Mouse (Mus musculus): ENCODE results near the gene Rsph14. TPM values are rescaled to one million over a fixed set of nuclear protein-coding genes. Genes with fewer than 3 reads are reported as not detected.

Gene Rsph14
- polyA plus RNA-seq (2011; ENCODE audit: insufficient read depth, insufficient read length, low read depth, missing spikeins), result not detected in 2 replicates

DNA sequence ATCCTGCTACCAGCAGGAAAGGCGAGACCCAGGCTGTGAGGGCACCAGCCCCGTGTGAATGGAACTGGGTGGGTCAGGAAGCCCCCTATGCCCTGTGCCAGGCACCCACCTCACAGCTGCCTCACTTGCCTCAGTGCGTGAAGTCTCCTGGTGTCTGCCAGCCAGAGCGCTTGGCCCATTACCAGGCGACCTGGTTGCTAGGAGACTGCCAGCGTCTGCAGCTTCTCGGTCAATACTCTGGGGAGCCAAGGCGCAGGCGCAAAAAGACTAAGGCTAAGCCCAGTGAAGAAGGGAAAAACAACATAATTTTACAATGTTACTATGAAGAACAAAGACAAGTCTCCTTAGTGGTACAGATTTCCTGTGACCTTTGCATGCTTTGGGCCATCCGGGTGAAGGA lies at the start of gene Rsph14:
Gene Rsph14 (minus strand): TSS at position 192 of the 400 bp plus-strand sequence.
- TF ChIP-seq POLR2A (IDR thresholded peaks at IDR 0.05; ENCODE audit: insufficient read depth, low read length), result no peak
- no peak for TF ChIP-seq CTCF (IDR thresholded peaks at IDR 0.05; ENCODE audit: low read depth, low read length)
- TF ChIP-seq EP300 (IDR thresholded peaks at IDR 0.05; ENCODE audit: insufficient read depth, low read depth, low read length), result no peak
- no peak within 1 kb of the TSS for H3K27ac ChIP-seq (ENCODE audit: insufficient read depth, low read length)

DNA sequence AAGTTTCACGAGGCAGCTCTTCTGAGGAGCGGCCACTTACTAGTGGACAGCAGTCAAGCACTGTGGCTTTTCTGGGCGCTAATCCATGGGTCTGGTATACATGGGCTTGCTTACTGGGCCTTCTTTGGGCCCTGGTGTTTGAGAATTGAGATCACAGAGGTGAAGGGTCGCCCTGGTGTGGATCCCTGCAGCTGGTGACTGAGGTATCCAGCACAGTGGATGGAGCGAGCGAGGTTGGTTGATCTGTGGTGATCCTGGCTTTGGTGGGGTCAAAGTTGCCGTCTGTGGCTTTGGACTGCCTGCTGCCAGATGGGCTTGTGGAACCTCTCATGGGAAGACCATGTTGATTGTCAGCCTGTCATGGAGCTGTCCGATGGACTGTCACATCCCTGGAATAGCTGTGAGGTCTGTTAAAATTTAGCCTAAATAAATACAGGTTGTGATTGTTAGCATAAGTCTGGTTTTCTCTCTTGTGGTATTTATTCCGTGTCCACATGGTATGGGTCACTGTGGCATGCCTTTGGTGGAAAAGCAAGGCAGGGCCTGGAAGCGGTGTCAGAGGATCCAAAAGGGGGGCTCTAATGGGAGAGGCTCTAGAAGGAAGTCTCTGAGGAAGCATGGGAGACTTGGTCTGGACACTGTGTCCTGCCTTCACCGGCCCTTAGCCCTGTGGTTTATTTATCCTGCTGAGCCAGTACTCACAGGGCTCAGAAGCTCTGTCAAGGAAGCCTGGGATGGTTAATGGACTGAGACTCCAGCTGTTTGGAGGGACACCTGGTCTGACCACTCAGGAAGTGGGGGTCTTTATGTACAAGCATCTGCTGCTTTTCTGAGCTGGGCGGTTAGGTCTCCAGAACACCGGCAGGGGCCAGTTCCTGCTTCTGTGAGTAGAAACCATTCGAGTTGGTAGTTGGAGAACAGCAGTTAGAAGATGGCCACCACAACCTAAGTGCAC lies 46.1 kb upstream of the Rsph14 start:
- no peaks in the 10 kb centered on the region for H3K9me3 ChIP-seq (replicated peaks; ENCODE audit: control insufficient read depth, insufficient read depth, low read length, poor library complexity, severe bottlenecking)
- H3K36me3 ChIP-seq (ENCODE audit: control insufficient read depth, insufficient read depth, low read length, poor library complexity, severe bottlenecking), result no peaks in the 10 kb centered on the region
- no peaks in the 10 kb centered on the region for H3K27me3 ChIP-seq (ENCODE audit: control insufficient read depth, insufficient read depth, low read length, poor library complexity, severe bottlenecking)
- H3K9ac ChIP-seq (ENCODE audit: low read depth, poor library complexity, severe bottlenecking), result no peak overlapping the region
- H3K4me1 ChIP-seq (ENCODE audit: control insufficient read depth, insufficient read depth, low read length), result no peaks in the 10 kb centered on the region
- no peak overlapping the region for H3K4me3 ChIP-seq (ENCODE audit: low read depth, low read length)
- TF ChIP-seq EP300 (IDR thresholded peaks at IDR 0.05; ENCODE audit: insufficient read depth, low read depth, low read length), result no peak
- TF ChIP-seq POLR2A (IDR thresholded peaks at IDR 0.05; ENCODE audit: insufficient read depth, low read length), result no peak
- TF ChIP-seq CTCF (IDR thresholded peaks at IDR 0.05; ENCODE audit: low read depth, low read length), result no peak
- no peak overlapping the region for H3K27ac ChIP-seq (ENCODE audit: insufficient read depth, low read length)

More for the DNA sequence above, at the start of gene Rsph14:
- Histone ChIP-seq H3K9me3 (replicated peaks; ENCODE audit: control insufficient read depth, insufficient read depth, low read length, poor library complexity, severe bottlenecking) (no peaks in the 10 kb centered on the region), H3K9ac (ENCODE audit: low read depth, poor library complexity, severe bottlenecking) (no peak within 1 kb of the TSS), H3K36me3 (ENCODE audit: control insufficient read depth, insufficient read depth, low read length, poor library complexity, severe bottlenecking) (no peaks in the 10 kb centered on the region), H3K27me3 (ENCODE audit: control insufficient read depth, insufficient read depth, low read length, poor library complexity, severe bottlenecking) (no peaks in the 10 kb centered on the region), H3K4me1 (ENCODE audit: control insufficient read depth, insufficient read depth, low read length) (no peaks in the 10 kb centered on the region), H3K4me3 (ENCODE audit: low read depth, low read length) (no peak within 1 kb of the TSS)

DNA sequence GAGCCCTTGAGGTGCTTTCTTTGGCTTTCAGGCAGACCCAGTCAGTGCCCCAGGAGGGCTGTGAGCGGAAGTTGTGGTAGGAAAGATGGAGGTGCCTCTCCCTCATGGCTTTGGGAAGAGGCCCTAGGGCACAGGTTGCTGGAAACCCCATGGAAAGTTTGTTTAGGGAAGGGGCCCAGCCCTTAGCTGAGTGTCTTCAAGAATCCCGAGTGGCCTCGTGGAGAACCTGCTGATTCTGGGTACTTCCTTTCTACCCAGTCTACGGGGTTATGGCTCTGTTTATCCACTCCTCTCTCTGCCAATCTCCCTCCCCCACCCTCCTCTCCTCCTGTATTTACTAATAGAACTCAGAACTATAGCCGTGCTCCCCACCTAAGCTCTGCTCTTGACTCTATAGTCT lies 43.3 kb upstream of the Rsph14 start:
- H3K9me3 ChIP-seq (replicated peaks; ENCODE audit: control insufficient read depth, insufficient read depth, low read length, poor library complexity, severe bottlenecking), result no peaks in the 10 kb centered on the region
- H3K27ac ChIP-seq (ENCODE audit: insufficient read depth, low read length), result no peak overlapping the region
- H3K9ac ChIP-seq (ENCODE audit: low read depth, poor library complexity, severe bottlenecking), result no peak overlapping the region
- H3K27me3 ChIP-seq (ENCODE audit: control insufficient read depth, insufficient read depth, low read length, poor library complexity, severe bottlenecking), result no peaks in the 10 kb centered on the region
- H3K4me3 ChIP-seq (ENCODE audit: low read depth, low read length), result no peak overlapping the region
- no peaks in the 10 kb centered on the region for H3K36me3 ChIP-seq (ENCODE audit: control insufficient read depth, insufficient read depth, low read length, poor library complexity, severe bottlenecking)
- TF ChIP-seq POLR2A (IDR thresholded peaks at IDR 0.05; ENCODE audit: insufficient read depth, low read length) (no peak), CTCF (IDR thresholded peaks at IDR 0.05; ENCODE audit: low read depth, low read length) (no peak), EP300 (IDR thresholded peaks at IDR 0.05; ENCODE audit: insufficient read depth, low read depth, low read length) (no peak)
- H3K4me1 ChIP-seq (ENCODE audit: control insufficient read depth, insufficient read depth, low read length), result no peaks in the 10 kb centered on the region

DNA sequence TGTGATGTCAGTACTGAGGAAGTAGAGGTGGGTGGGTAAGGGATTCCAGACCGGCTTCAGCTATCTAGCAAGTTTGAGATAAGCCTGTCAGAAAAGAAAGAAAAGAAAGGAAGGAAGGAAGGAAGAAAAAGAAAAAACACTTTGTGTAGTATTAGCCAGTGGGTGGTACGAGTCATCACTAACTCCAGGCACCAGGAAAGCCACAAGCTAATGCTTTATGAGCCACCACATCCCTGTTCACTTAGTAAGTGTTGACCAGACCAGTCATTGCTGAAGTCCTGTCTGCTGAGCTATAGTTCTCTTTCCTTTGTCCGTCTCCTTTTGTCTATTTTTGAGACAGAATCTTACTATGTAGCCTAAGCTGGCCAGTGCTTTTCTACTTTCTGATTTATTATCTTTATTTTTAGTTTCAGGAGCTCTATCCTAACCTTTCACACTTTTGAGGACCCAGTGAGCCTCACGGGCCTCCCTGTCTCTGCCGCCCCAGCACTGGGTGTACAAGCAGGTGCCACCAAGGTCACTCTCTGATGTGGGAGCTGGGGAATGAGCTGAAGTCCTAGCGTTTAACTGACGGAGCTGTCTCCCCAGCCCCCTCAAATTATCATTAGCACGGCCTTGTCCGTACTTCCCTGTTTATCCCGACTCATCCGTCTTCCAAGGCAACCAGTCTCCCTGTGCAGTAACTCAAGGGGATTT lies 38.0 kb upstream of the Rsph14 start:
- Histone ChIP-seq H3K36me3 (ENCODE audit: control insufficient read depth, insufficient read depth, low read length, poor library complexity, severe bottlenecking) (no peaks in the 10 kb centered on the region), H3K9ac (ENCODE audit: low read depth, poor library complexity, severe bottlenecking) (no peak overlapping the region), H3K9me3 (replicated peaks; ENCODE audit: control insufficient read depth, insufficient read depth, low read length, poor library complexity, severe bottlenecking) (no peaks in the 10 kb centered on the region), H3K4me3 (ENCODE audit: low read depth, low read length) (no peak overlapping the region), H3K27ac (ENCODE audit: insufficient read depth, low read length) (no peak overlapping the region), H3K4me1 (ENCODE audit: control insufficient read depth, insufficient read depth, low read length) (no peaks in the 10 kb centered on the region), H3K27me3 (ENCODE audit: control insufficient read depth, insufficient read depth, low read length, poor library complexity, severe bottlenecking) (no peaks in the 10 kb centered on the region)
- no peak for TF ChIP-seq EP300 (IDR thresholded peaks at IDR 0.05; ENCODE audit: insufficient read depth, low read depth, low read length)
- TF ChIP-seq CTCF (IDR thresholded peaks at IDR 0.05; ENCODE audit: low read depth, low read length), result no peak
- no peak for TF ChIP-seq POLR2A (IDR thresholded peaks at IDR 0.05; ENCODE audit: insufficient read depth, low read length)

DNA sequence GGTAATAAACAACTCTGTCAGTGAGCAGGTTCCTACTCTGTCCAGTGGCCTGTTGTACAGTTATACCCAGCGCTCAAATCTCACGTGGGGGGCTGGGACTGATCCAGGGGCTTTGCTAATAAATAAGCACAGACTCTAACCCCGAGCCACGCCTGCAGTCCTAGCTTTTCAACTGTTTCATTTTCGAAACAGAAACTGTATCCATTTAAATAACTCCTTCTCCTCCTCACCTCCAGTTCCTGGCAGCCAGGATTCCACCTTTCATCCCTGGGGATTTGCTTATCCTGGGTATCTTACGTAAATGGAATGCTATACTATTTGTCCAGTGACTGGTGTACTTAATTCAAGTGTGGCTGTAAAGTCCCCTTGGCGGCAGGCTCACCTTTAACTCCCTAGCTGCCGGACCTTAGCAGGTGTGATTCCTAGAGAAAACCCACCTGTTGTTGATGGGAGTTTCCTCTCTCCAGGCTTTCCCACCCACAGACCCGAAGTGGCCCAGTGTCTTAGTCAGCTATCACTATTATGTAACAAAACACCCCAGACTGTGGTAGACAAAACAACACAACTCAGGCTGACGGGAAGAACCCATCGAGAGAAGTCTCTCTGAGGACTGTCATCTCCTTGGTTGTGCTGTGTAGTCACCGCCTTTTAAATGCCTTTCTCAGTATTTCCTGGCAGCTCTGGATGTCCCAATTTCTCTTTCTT lies 36.4 kb upstream of the Rsph14 start:
- H3K9me3 ChIP-seq (replicated peaks; ENCODE audit: control insufficient read depth, insufficient read depth, low read length, poor library complexity, severe bottlenecking), result no peaks in the 10 kb centered on the region
- H3K27ac ChIP-seq (ENCODE audit: insufficient read depth, low read length), result no peak overlapping the region
- H3K9ac ChIP-seq (ENCODE audit: low read depth, poor library complexity, severe bottlenecking), result 0 out of 2 replicates have a peak overlapping the region, but pooled peaks have one; percentile 42
- H3K4me3 ChIP-seq (ENCODE audit: low read depth, low read length), result no peak overlapping the region
- TF ChIP-seq POLR2A (IDR thresholded peaks at IDR 0.05; ENCODE audit: insufficient read depth, low read length) (no peak), CTCF (IDR thresholded peaks at IDR 0.05; ENCODE audit: low read depth, low read length) (no peak), EP300 (IDR thresholded peaks at IDR 0.05; ENCODE audit: insufficient read depth, low read depth, low read length) (no peak)
- no peaks in the 10 kb centered on the region for H3K27me3 ChIP-seq (ENCODE audit: control insufficient read depth, insufficient read depth, low read length, poor library complexity, severe bottlenecking)
- no peaks in the 10 kb centered on the region for H3K4me1 ChIP-seq (ENCODE audit: control insufficient read depth, insufficient read depth, low read length)
- H3K36me3 ChIP-seq (ENCODE audit: control insufficient read depth, insufficient read depth, low read length, poor library complexity, severe bottlenecking), result no peaks in the 10 kb centered on the region
